Mouse (Mus musculus): ENCODE data around the gene Lrrc4b. TPM values are rescaled to one million over a fixed set of nuclear protein-coding genes. Genes with fewer than 3 reads are reported as not detected.

Lrrc4b gene
- polyA plus RNA-seq, 1 experiment: 0.46 TPM

DNA sequence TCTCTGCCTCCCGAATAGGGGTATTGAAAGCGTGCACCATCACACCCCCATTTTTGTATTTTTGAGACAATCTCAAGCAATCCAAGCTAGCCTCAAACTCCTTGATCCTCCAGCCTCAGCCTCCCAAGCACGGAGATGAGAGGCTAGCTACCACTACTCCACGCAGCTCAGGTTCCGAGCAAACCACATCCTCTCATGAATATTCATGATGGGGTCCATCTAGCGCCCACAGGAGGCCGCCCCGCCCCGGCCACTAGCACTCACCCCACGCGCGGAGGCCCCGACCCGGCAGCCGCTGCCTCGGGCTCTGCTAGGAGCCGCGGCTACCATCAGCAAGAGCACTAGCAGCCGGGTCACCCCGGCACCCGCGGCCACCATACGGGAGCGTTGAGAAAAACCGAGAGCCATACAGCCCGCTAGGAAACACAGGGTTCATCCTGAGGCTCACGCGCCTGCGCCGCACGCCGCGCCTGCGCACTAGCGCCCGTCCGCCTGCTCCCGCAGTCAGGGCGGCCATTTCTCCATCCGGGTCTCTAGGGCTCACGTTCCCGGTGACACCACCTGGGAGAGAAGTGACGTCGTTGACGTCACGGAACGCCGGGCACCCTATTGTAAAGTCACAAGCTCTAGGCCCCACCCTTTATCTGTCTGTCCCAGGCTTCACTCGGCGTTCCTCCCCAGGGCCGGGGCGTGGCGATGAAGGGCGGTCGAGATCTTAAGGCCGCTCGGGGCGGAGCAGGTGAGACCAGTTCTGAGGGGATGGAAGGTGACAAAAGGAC is 67.4 kb downstream of the Lrrc4b start, which contains the start of the genes Emc10 and Fam71e1:
Gene Emc10 (minus strand): TSS at position 538 of the 779 bp plus-strand sequence.
Gene Fam71e1 (plus strand): TSS at position 590 of the 779 bp plus-strand sequence.
- Histone ChIP-seq H3K36me3 (ENCODE audit: control insufficient read depth, insufficient read depth, low read length) (no peaks in the 10 kb centered on the region), H3K27ac (ENCODE audit: control insufficient read depth, insufficient read depth, low read depth, low read length) (peak within 1 kb of the TSS; percentile 93), H3K4me3 (ENCODE audit: control insufficient read depth, low read depth, low read length) (peak within 1 kb of the TSS; percentile 96), H3K4me1 (ENCODE audit: control insufficient read depth, insufficient read depth, low read length) (peaks cover 13% of the 10 kb centered on the region), H3K27me3 (ENCODE audit: control insufficient read depth, insufficient read depth, low read length) (no peaks in the 10 kb centered on the region)
- TF ChIP-seq CTCF (IDR thresholded peaks at IDR 0.05; ENCODE audit: control insufficient read depth, insufficient read depth, insufficient replicate concordance, low read depth, low read length): no peak
- TF ChIP-seq POLR2A (IDR thresholded peaks at IDR 0.05; ENCODE audit: control insufficient read depth, low read depth, low read length): peak; percentile 94

DNA sequence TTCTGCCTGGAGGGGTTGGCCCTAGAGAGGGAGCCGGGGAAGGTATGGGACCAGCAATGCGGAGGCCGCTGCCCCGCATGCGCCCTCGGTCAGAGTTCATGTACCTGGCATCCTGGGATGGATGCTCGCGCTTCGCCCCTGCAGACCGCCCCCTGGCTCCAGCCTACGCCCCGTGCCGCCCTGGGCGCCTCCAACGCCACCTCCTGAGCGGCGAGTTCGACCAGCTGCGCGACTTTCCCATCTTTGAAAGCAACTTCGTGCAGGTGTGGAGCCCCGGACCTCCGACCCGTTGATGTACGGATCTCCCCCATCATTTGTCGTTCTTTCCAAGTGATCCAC is 67.9 kb downstream of the Lrrc4b start:
- TF ChIP-seq CTCF (IDR thresholded peaks at IDR 0.05; ENCODE audit: control insufficient read depth, insufficient read depth, insufficient replicate concordance, low read depth, low read length) (no peak), POLR2A (IDR thresholded peaks at IDR 0.05; ENCODE audit: control insufficient read depth, low read depth, low read length) (no peak; the same call in 1 of the 2 replicates)
- H3K4me1 ChIP-seq (ENCODE audit: control insufficient read depth, insufficient read depth, low read length): peaks cover 13% of the 10 kb centered on the region

GRCm38 (mm10) chr7:44497361-44498055 is 68.7 kb downstream of the Lrrc4b start:
- Histone ChIP-seq H3K36me3 (ENCODE audit: control insufficient read depth, insufficient read depth, low read length) (no peaks in the 10 kb centered on the region), H3K27ac (ENCODE audit: control insufficient read depth, insufficient read depth, low read depth, low read length) (peak overlapping the region; percentile 46; the same call in 1 of the 2 replicates), H3K4me1 (ENCODE audit: control insufficient read depth, insufficient read depth, low read length) (peaks cover 13% of the 10 kb centered on the region), H3K4me3 (ENCODE audit: control insufficient read depth, low read depth, low read length) (peak overlapping the region; percentile 96), H3K27me3 (ENCODE audit: control insufficient read depth, insufficient read depth, low read length) (no peaks in the 10 kb centered on the region)
- no peak for TF ChIP-seq CTCF (IDR thresholded peaks at IDR 0.05; ENCODE audit: control insufficient read depth, insufficient read depth, insufficient replicate concordance, low read depth, low read length)
- no peak for TF ChIP-seq POLR2A (IDR thresholded peaks at IDR 0.05; ENCODE audit: control insufficient read depth, low read depth, low read length)

More for the DNA sequence above, 67.9 kb downstream of the Lrrc4b start:
- peak overlapping the region; percentile 96 for H3K4me3 ChIP-seq (ENCODE audit: control insufficient read depth, low read depth, low read length)
- H3K36me3 ChIP-seq (ENCODE audit: control insufficient read depth, insufficient read depth, low read length): no peaks in the 10 kb centered on the region
- no peaks in the 10 kb centered on the region for H3K27me3 ChIP-seq (ENCODE audit: control insufficient read depth, insufficient read depth, low read length)
- H3K27ac ChIP-seq (ENCODE audit: control insufficient read depth, insufficient read depth, low read depth, low read length): peak overlapping the region; percentile 93

DNA sequence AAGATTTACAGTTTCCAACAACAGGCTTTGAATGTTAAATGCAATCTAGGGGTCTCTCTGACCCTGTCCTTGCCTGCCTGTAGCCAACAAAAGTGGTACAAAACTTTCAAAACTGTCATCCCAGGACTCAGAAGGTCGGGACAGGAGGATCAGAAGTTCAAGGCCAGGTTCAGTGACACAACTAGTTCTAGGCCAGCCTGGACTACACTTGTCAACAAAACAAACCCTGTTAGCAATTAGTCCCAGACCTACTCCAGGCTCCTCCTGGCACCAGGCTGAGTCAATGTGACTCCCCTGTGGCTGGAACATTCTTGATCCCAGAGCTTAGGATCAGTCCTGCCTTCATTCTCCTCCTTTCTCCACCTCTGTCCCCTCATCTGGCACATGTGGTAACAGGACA is 70.1 kb downstream of the Lrrc4b start:
- H3K27ac ChIP-seq (ENCODE audit: control insufficient read depth, insufficient read depth, low read depth, low read length): no peak overlapping the region
- no peaks in the 10 kb centered on the region for H3K36me3 ChIP-seq (ENCODE audit: control insufficient read depth, insufficient read depth, low read length)
- TF ChIP-seq POLR2A (IDR thresholded peaks at IDR 0.05; ENCODE audit: control insufficient read depth, low read depth, low read length) (no peak), CTCF (IDR thresholded peaks at IDR 0.05; ENCODE audit: control insufficient read depth, insufficient read depth, insufficient replicate concordance, low read depth, low read length) (no peak)
- no peaks in the 10 kb centered on the region for H3K27me3 ChIP-seq (ENCODE audit: control insufficient read depth, insufficient read depth, low read length)
- H3K4me3 ChIP-seq (ENCODE audit: control insufficient read depth, low read depth, low read length): peak overlapping the region; percentile 19
- H3K4me1 ChIP-seq (ENCODE audit: control insufficient read depth, insufficient read depth, low read length): peaks cover 13% of the 10 kb centered on the region

DNA sequence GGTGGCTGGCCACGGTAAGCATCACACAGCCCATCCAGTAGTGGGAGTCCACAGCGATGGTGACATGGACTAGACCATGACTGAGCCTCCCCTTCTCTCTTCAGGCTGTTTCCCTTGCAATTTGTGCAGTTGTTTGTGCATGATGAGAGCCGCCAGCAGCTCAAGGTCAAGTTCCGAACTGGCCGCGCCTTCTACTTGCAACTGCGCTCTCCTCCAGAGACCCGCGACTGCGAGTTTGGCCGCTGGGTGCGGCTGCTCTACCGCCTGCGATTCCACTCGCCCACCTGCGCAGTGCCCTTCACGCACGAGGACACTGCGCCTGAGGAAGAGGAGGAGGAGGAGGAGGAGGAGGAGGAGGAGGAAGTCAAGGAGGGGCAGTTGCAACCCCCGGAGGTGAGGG is 71.2 kb downstream of the Lrrc4b start:
- peak overlapping the region; percentile 30 for H3K4me3 ChIP-seq (ENCODE audit: control insufficient read depth, low read depth, low read length)
- H3K36me3 ChIP-seq (ENCODE audit: control insufficient read depth, insufficient read depth, low read length): no peaks in the 10 kb centered on the region
- TF ChIP-seq POLR2A (IDR thresholded peaks at IDR 0.05; ENCODE audit: control insufficient read depth, low read depth, low read length) (peak; percentile 38; the same call in 1 of the 2 replicates), CTCF (IDR thresholded peaks at IDR 0.05; ENCODE audit: control insufficient read depth, insufficient read depth, insufficient replicate concordance, low read depth, low read length) (no peak)
- H3K27ac ChIP-seq (ENCODE audit: control insufficient read depth, insufficient read depth, low read depth, low read length): no peak overlapping the region
- no peaks in the 10 kb centered on the region for H3K27me3 ChIP-seq (ENCODE audit: control insufficient read depth, insufficient read depth, low read length)
- H3K4me1 ChIP-seq (ENCODE audit: control insufficient read depth, insufficient read depth, low read length): peaks cover 13% of the 10 kb centered on the region

- H3K4me1 ChIP-seq (ENCODE audit: control insufficient read depth, insufficient read depth, low read length): peaks cover 13% of the 10 kb centered on the region
These were observed 72.8 kb downstream of the Lrrc4b start for GRCm38 (mm10) chr7:44501563-44502115.

DNA sequence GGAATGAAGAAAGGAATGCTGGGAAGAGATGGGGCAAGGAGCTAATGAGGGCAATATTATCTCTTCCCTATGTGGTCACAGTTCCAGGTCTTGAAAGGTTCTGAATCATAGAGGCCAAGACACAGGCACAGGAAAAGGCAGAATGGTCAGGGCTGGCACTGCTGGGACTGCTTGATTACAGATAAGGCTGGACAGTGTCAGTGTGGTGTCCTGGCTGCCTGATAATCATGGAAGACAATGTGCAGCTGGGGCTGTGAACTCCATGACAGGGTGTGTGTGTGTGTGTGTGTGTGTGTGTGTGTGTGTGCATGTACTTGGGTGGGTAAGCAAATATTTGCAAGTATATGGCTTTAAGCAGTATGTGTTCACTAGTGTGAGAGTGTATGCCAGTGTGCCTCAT is 78.7 kb downstream of the Lrrc4b start:
- no peak overlapping the region for H3K27ac ChIP-seq (ENCODE audit: control insufficient read depth, insufficient read depth, low read depth, low read length)
- TF ChIP-seq POLR2A (IDR thresholded peaks at IDR 0.05; ENCODE audit: control insufficient read depth, low read depth, low read length) (no peak), CTCF (IDR thresholded peaks at IDR 0.05; ENCODE audit: control insufficient read depth, insufficient read depth, insufficient replicate concordance, low read depth, low read length) (no peak)
- H3K4me1 ChIP-seq (ENCODE audit: control insufficient read depth, insufficient read depth, low read length): no peaks in the 10 kb centered on the region
- no peaks in the 10 kb centered on the region for H3K36me3 ChIP-seq (ENCODE audit: control insufficient read depth, insufficient read depth, low read length)
- no peaks in the 10 kb centered on the region for H3K27me3 ChIP-seq (ENCODE audit: control insufficient read depth, insufficient read depth, low read length)
- H3K4me3 ChIP-seq (ENCODE audit: control insufficient read depth, low read depth, low read length): no peak overlapping the region

More at GRCm38 (mm10) chr7:44501563-44502115, 72.8 kb downstream of the Lrrc4b start:
- H3K27me3 ChIP-seq (ENCODE audit: control insufficient read depth, insufficient read depth, low read length): no peaks in the 10 kb centered on the region
- no peaks in the 10 kb centered on the region for H3K36me3 ChIP-seq (ENCODE audit: control insufficient read depth, insufficient read depth, low read length)
- H3K4me3 ChIP-seq (ENCODE audit: control insufficient read depth, low read depth, low read length): no peak overlapping the region
- H3K27ac ChIP-seq (ENCODE audit: control insufficient read depth, insufficient read depth, low read depth, low read length): no peak overlapping the region
- TF ChIP-seq POLR2A (IDR thresholded peaks at IDR 0.05; ENCODE audit: control insufficient read depth, low read depth, low read length) (no peak), CTCF (IDR thresholded peaks at IDR 0.05; ENCODE audit: control insufficient read depth, insufficient read depth, insufficient replicate concordance, low read depth, low read length) (peak; percentile 59; the same call in 1 of the 2 replicates)

Other genes starting within 250 kb of the Lrrc4b start
- 74.1 and 87.1 TPM in 2 replicates for gene Klk1b24, start 240.8 kb upstream of the Lrrc4b start, polyA plus RNA-seq (2012; rRNA removed)
- gene Klk1b3, start 230.8 kb upstream of the Lrrc4b start, polyA plus RNA-seq (2012; rRNA removed): 5.2 and 7.8 TPM in 2 replicates
- gene Klk1b4, start 221.6 kb upstream of the Lrrc4b start, polyA plus RNA-seq (2012; rRNA removed): 1.7 and 2.3 TPM in 2 replicates
- gene Klk1b5, start 213.1 kb upstream of the Lrrc4b start, polyA plus RNA-seq (2012; rRNA removed): 3.4 and 4.0 TPM in 2 replicates
- gene Klk1, start 203.7 kb upstream of the Lrrc4b start, polyA plus RNA-seq (2012; rRNA removed): 12.6 and 17.1 TPM in 2 replicates
- gene Gm36864, start 192.8 kb upstream of the Lrrc4b start, polyA plus RNA-seq (2012; rRNA removed): 89.1 and 101 TPM in 2 replicates
- gene 1700028J19Rik, start 182.3 kb upstream of the Lrrc4b start, polyA plus RNA-seq (2012; rRNA removed): 1,462 and 1,528 TPM in 2 replicates
- 53.2 and 55.4 TPM in 2 replicates for gene 2410002F23Rik, start 182.3 kb upstream of the Lrrc4b start, polyA plus RNA-seq (2012; rRNA removed)
- 29.1 and 29.8 TPM in 2 replicates for gene Acp4, start 171.6 kb upstream of the Lrrc4b start, polyA plus RNA-seq (2012; rRNA removed)
- gene Gm15517, start 167.6 kb upstream of the Lrrc4b start, polyA plus RNA-seq (2012; rRNA removed): 3,148 and 3,520 TPM in 2 replicates
- 1.7 and 3.1 TPM in 2 replicates for gene Clec11a, start 122.1 kb upstream of the Lrrc4b start, polyA plus RNA-seq (2012; rRNA removed)
- 4.0 and 5.5 TPM in 2 replicates for gene Shank1, start 118.8 kb upstream of the Lrrc4b start, polyA plus RNA-seq (2012; rRNA removed)
- 2.0 TPM in 2 replicates for gene Syt3, start 44.9 kb upstream of the Lrrc4b start, polyA plus RNA-seq (2012; rRNA removed)
- 112 and 131 TPM in 2 replicates for gene 1700008O03Rik, start 43.2 kb upstream of the Lrrc4b start, polyA plus RNA-seq (2012; rRNA removed)
- 1.00 and 1.2 TPM in 2 replicates for gene Aspdh, start 36.4 kb downstream of the Lrrc4b start, polyA plus RNA-seq (2012; rRNA removed)
- gene Josd2, start 39.0 kb downstream of the Lrrc4b start, polyA plus RNA-seq (2012; rRNA removed): 118 and 120 TPM in 2 replicates
- gene Emc10, start 67.5 kb downstream of the Lrrc4b start, polyA plus RNA-seq (2012; rRNA removed): 122 and 127 TPM in 2 replicates
- 1,517 and 1,849 TPM in 2 replicates for gene Fam71e1, start 67.6 kb downstream of the Lrrc4b start, polyA plus RNA-seq (2012; rRNA removed)
- 0.04 TPM in 1 of 2 replicates, not detected in the other for gene Mybpc2, start 95.6 kb downstream of the Lrrc4b start, polyA plus RNA-seq (2012; rRNA removed)
- 0.15 and 0.16 TPM in 2 replicates for gene Spib, start 103.1 kb downstream of the Lrrc4b start, polyA plus RNA-seq (2012; rRNA removed)
- 18.1 and 20.3 TPM in 2 replicates for gene Pold1, start 119.8 kb downstream of the Lrrc4b start, polyA plus RNA-seq (2012; rRNA removed)
- gene Nr1h2, start 124.9 kb downstream of the Lrrc4b start, polyA plus RNA-seq (2012; rRNA removed): 72.1 and 77.1 TPM in 2 replicates
- 0.67 and 2.4 TPM in 2 replicates for gene Napsa, start 143.4 kb downstream of the Lrrc4b start, polyA plus RNA-seq (2012; rRNA removed)
- 0.70 and 3.2 TPM in 2 replicates for gene Kcnc3, start 161.6 kb downstream of the Lrrc4b start, polyA plus RNA-seq (2012; rRNA removed)
- gene Myh14, start 241.8 kb downstream of the Lrrc4b start, polyA plus RNA-seq (2012; rRNA removed): 1.2 and 2.6 TPM in 2 replicates

Data from testis, adult 2 months (tissue).